Mouse (Mus musculus) mature B cell (primary cell): ENCODE measurements around the gene Ly6g6f.
"Not testable (repeated sequence)": the region's sequence is repeated elsewhere in the genome, so short reads cannot be mapped to it uniquely, and the experiment has no call there.

Experiments
- in situ Hi-C: fragments of 300-500 bp; cut with MboI; formaldehyde crosslinking; loops from 2 replicates; pipeline ENCODE4 v1.14.3; 2019

The Ly6g6f gene

DNA sequence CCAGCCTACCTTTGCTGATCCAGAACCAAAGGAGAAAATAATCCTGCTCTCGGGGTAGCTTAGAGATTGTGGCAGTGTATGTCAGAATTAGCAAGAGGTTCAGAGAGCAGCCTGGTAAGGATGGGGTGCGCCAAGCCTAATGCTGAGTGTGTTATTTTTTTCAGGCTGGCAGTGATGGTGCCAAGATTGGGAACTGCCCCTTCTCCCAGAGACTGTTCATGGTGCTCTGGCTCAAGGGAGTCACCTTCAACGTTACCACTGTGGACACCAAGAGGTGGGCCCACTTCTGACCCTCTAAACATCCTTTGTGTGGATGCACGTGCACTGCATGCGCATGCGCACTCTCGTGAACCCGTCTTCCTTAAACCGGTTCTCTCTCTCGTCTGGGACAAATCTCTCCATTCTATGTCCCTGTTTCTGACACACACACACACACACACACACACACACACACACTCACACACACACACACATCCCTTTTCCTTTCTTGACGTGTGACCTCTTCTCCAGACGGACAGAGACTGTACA is 33.1 kb downstream of the Ly6g6f start:
- in situ Hi-C loops, result loop anchor here (10.0 kb wide), 1 partner anchor 48 kb away; the partner anchor contains the start of gene Vars

DNA sequence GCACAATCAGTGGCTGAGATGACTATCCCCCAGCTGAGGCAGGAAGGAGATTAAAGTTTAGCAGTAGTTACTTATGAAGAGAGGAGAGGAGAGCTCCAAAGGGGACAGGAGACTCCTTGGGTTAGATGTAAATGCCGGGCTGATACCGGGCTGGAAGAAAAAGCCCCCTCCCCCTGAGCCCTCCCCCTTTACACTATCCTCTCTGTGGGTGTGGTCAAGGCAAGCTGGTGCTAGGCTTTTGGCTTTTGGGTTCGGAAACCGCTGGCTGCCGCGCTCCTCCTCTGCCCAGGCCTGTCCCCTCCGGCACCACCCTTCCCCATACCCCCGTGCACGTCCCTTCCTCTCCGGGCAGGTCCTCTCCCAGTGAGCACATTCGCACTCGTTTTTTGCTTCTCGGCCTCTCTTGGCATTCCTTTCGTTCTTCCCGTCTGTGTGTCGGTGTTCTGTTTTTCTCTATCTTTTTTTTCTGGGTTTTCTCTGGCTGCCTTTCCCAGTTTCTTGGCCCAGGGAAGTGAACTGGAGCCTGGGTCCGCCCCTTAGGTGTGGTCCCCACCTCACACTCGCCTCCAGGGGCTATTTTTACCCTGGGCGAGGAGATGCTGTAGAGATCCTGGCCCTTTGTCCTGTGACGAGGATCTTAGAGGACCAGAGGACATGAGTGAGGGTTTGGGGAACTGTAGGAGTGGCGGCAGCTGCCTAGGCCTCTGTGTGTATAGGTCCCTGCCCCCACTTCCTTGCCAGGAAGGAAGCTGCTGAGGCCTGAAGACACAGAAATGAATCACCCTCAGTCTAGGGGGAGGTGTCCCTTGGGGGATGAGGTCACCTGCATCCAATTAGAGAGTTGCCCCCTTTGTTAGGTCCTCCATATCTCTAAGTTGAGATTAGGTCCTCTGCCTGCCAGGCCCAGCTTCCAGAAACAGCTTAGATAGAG is 34.0 kb downstream of the Ly6g6f start:
- in situ Hi-C loops, result loop anchor here (10.0 kb wide), 1 partner anchor 47 kb away; the partner anchor contains the start of gene Vars

DNA sequence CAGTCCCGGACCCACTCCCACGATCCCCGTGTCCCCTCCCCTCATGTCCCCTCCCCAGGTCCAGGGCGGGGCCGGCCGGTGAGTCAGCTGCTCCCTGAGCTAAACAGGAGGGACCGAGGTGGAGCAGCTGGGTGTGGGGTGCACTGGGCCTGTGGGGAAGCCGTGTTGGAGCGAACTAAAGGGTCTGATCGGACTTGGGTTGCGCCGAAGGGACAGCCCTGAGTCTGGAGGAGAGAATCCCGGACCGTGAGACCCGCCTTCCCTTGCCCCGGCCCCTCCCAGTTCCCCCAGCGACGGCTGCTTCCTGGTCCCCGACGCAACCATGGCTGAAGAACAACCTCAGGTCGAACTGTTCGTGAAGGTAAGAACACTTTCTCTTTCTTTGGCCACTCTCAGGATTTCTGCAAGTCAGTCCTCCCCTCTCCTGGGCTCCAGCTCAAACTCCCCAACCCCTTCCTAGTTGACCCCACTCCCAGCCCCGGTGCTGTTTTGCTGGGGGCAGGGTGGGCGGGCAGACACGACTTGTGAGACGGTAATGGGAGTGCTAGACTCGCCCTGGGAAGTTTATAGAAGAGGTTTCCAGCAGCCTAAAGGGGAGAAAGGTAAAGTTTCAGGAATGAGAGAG is 35.2 kb downstream of the Ly6g6f start:
- in situ Hi-C loops, result loop anchor here (10.0 kb wide), 1 partner anchor 45 kb away; the partner anchor contains the start of gene Vars

DNA sequence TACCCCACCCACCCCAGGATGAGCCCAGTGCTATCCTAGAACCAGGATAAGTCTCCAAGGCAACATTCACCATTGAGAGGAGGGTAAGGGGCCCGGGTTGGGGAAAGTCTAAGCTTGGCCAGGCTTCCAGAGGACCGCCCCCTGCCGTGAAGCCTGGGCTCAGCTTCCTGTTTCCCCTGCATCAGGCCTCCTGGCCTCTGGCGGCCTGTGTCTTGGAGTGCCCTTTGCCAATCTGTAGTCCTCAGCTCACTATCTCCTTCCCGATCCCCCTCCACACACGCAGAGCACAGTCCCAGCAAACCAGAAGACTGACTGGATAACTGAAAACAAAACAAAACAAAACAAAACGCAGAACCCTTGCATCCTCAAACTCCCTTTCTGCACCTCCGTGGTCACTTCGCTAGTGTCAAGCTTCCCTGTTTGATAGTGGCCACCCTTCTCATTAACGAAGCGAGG is 35.8 kb downstream of the Ly6g6f start, which contains the start of gene Clic1:
Gene Clic1 (plus strand): TSS at position 406 of the 456 bp plus-strand sequence.
- in situ Hi-C loops, result loop anchor here (10.0 kb wide), 1 partner anchor 45 kb away; the partner anchor contains the start of gene Vars

DNA sequence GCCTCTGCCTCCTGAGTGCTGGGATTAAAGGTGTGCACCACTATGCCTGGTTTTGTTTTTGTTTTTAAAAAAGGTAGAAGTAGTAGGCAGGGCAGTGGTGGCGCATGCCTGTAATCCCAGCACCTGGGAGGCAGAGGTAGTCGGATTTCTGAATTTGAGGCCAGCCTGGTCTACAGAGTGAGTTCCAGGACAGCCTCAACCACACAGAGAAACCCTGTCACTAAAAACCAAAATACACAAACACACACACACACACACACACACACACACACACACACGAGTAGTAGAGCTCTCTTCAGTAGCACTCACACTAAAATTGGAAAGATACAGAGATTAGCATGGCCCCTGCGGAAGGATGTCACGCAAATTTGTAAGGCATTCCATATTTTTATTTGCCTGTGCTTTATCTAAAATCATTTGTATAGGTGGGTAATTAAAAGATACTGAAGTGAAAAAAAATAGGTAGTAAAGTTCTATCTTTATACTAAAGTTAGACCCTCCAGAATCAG is 36.4 kb downstream of the Ly6g6f start:
- in situ Hi-C loops, result no loop called here

DNA sequence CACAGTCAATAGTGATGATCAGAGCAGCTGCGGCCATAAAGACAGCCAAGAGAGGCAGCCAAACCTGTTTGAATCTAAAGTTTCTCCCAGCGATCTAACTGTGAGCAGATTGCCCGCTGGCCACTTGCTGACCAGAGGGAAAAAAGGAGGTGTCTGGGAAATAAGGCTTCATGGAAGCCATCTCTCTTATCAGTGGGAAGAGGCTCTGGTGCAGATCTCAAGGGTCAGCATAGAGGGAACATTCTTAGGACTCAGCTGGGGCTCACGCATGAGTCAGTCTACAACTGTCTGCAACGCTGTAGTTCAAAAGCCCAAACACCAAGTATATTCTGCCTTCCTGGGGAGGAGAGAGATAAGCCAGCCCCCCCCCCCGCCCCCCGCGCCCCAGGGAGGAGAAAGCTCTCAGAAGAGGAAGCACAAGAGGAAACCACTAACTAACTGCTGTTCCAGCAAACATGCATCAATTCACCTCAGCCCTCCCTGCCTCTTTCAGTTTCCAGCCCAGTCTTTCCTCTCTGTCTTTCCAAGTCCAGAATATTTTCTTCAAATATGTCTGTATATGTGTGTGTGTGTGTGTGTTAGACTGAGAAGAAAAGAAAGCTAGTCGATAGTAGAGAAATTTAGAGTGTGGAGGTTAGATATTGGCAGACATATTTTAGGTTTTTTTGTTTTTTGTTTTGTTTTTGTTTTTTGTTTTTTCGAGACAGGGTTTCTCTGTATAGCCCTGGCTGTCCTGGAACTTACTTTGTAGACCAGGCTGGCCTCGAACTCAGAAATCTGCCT is 37.1 kb downstream of the Ly6g6f start:
- in situ Hi-C loops, result no loop called here

DNA sequence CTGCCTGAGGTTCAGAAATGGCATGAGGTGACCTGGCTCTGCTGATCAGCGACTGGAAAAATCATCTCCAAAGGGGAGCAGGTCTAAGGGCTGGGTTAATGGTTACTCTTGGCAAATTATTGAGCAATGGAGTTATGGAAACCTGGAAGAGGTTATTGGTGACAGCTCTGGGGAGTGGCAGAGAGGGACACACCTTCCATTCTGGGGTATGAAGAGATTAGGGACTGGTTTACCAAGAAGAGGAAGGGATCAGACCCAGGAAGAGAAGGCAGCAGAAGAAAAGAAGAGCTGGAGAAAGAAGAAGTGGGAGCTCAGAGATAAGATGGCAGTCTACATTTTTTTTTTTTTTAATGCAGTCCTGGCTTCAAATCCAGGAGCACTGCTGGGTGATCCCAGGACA is 37.7 kb downstream of the Ly6g6f start:
- in situ Hi-C loops, result no loop called here

DNA sequence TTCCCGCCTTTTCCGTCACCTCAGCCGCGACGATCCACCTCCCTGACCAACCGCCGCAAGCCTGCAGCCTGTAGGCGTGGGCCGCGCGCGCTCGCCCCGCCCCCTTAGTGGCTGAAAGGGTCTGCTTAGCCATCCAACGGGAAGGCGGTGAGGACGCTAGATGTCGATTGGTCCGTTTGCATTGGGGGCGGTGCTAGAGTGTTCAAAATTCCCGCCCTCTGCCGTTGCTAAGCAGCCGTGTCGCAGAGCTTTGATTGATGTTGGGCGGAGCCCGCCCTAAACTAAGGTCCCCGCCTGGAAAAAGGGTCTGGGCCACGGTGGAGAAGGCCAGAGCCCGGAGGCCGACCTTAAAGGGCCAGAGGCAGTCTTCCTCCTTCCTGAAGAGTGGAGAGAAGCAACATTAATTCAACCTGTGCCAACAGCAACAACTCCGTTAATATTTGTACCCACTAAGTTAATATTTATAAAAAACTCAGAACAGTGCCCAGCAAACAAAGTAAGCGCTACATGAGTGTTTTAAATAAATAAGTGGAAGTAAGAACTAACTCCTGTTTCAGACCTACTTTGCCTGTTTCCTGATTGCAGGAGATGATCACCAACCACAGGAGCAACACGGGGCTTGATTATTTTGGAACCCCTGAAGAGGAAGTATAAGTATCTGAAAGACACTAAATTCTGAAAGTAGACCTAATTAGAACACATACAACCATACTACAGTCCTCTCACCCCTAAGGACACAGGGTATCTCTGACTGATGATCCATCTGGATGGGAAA is 38.5 kb downstream of the Ly6g6f start, which contains the start of gene Msh5:
Gene Msh5 (minus strand): TSS at position 65 of the 775 bp plus-strand sequence.
- in situ Hi-C loops, result no loop called here

DNA sequence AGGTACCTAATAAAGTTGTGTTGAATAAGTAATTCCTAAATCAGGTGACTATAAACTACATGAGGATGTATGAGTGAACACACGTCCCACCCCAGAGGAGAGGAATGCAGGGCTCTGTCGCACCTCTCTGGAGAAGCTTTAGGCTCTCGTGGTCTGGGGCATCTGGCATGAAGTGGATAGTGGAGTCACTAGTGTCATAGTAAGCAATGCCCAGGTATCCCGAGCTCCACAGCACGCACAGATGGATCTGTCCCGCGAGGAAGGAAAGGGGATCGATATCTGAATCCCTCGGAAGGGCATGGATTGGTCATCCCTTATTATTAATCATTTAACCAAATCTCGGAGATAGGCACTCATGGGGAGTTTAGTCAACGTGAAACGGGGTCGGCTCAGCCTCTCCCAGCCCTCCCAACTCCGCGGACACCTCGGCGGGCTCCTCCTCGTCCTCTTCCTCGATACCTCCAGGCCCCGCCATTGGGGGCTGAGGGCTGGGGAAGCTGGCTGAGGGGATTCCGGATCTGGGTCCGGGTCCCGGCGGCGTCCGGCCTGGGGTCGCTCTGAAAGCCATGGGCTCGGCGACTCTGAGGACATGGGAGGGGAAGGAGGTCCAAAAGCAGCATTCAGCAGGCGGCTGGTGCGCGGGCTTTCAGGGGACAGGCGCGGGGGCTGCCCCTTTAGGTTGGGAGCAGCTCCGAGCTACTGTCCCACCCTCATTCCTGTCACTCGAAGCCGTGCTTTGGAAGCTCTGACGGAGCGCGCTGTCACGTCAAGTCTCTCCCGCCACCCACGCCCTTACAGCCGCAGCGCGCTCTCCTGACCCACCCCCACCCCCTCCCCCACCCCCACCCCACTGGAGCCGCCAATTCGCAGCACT is 39.4 kb downstream of the Ly6g6f start:
- in situ Hi-C loops, result no loop called here

DNA sequence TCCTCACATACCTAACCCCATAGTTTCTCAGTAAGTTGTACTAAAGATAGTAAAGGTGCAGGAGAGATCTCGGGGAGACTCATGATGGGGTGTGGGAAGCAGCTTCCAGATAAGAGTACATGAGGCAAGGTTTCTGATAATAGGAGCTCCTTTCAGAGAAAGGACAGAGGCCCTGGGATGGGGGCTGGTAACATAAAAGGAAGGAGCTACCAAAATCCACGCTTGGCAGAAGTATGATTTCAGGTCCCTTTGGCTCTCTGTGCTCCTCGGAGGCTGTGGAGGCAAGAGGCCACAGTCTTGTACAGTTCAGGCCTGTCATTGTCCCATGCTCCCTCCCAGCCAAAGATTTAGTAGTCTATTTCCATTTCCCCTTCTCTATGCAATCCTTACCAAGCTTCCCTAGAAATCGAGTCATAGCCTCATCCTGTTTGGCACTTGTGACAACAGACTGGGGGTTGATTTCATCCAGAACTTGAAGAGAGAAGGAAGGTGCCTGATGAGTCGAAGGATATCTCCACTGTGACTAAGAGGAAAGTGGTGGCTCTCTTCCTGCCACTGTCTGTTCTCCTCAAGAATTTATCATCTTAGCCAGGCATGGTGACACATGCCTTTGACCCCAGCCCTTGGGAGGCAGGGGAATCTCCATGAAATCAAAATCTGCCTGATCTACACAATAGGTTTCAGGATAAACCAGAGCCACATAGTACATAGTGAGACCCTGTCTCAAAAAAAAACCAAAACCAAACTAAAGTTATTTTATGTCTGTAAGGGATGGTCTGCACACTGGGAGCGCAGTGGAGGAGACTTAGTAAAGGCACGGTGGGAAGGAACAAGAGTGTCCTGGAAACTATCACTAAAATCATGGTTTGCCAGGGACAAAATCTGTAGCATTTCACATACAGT is 40.3 kb downstream of the Ly6g6f start:
- in situ Hi-C loops, result no loop called here

DNA sequence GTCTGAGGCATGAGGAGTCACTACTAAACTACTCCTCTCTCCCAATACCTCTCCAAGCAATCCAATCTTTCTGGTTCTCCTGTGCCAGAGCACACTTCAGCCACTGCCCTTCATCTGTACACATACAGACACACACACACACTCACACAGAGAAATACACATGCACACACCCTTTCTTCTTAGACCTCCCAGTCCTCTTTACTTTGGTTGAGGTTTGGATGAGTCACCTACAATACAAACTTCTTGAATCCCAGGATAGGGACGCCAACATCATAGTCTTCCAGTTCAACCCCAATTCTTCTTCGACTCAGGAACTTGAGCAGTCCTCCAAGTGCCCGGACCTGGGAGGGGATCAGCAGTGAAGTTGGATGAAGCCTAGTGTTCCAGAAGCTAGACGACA is 41.6 kb downstream of the Ly6g6f start:
- in situ Hi-C loops, result no loop called here

DNA sequence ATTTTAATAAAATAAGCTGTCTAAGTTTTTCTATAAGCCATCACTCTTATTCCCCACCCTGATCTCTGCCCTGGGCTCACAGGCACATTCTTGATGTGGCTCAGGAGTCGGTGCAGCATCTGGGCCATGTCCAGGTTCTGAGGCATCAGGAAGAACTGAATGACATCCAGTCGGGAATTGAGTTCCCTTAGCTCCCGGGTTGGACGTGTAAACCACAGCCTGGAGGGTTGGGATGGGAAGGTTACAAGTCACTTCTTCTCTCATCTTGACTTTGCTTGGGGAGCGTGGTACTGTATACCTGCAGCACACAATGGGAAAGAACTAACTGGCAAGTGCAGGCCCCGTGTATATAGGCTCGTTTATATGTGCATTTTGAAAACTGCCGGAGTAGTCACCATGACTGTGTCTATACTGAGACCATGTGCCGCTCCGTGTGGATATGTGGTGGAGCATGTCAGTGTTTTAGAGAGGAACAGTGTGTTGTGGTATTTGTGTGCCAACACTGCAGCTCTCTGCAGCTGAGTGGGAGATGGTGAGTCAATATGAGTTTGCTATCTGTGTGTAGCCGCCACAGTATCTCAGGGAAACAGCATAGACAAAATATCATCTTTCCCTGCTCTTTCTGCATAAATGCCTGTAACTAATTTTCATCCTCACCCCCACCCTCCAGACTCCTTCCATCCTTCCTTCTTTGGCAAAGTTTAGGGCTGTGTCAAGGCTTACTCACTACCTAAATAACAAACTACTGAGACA is 46.1 kb downstream of the Ly6g6f start:
- in situ Hi-C loops, result no loop called here

DNA sequence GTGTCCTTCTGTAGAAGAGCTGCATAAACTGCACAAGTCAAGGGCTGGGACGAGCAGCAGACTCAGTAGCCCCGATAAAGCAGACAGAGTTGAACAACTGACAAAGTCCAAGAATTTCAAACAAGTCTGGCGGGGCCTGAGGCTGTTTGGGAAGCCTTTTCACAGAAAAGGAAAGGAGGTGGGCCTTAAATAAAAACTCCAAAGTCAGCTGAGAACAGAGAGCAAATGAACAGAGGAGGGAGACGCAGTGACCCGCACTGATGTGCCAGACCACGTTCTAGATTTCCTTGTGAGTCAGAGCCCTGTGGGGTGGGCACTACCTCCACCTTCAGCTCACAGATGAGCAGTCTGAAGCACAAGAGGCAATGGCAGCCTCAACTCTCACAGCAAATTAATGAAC is 50.5 kb downstream of the Ly6g6f start:
- in situ Hi-C loops, result no loop called here

DNA sequence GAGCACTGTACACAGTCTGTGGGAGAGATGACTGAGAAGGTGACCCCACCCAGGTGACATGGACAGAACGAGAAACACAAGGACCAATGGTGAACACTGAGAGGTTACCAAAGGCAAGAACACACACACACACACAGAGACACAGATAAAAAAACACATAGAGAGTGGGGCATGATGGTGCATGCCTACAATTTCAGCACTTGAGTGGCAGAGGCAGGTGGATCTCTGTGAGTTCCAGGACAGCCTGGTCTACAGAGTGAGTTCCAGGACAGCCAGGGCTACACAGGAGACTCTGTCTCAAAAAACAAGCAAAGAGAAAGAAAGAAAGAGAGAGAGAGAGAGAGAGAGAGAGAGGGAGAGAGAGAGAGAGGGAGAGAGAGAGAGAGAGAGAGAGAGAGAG is 51.7 kb downstream of the Ly6g6f start:
- in situ Hi-C loops, result not testable (repeated sequence)

DNA sequence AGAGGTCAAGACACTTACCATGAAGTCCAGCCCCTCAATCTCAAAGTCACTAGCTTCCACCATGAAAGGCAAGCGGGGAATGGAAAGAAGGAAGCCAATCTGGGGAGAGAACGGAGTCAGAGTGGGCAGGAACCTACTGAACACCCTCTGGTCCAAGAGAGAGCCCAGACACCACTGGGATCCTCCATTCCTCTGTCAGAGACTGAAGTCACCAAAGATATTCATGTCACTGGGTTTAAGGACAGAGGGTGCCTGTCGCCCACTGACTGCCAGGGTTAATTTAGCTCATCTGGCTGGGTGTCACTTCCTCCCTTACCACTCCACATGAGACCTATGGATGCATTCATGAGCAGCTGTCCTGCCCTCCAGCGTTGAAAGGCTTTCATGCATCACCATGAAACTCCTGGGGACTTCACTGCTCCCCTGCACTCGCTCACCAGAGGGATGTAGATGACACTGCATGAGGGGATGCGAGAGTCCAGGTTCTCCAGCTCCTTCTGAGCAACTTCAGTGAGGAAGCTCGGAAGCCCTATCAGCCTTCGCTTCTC is 53.0 kb downstream of the Ly6g6f start:
- in situ Hi-C loops, result no loop called here

DNA sequence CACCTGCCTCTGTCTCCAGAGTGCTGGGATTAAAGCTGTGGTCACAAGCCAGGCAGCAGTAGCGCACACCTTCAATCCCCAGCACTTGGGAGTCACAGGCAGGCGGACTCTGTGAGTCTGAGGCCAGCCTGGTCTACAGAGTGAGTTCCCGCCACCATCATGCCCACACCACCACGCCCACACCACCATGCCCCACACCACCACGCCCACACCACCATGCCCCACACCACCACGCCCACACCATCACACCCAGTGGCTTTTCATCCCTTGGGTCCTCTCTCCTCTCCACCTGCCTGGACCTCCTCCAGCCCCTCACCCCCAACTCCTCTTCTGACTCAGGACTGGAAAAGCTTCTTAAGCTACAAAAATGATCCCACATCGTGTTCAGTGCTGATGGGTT is 53.5 kb downstream of the Ly6g6f start:
- in situ Hi-C loops, result no loop called here

DNA sequence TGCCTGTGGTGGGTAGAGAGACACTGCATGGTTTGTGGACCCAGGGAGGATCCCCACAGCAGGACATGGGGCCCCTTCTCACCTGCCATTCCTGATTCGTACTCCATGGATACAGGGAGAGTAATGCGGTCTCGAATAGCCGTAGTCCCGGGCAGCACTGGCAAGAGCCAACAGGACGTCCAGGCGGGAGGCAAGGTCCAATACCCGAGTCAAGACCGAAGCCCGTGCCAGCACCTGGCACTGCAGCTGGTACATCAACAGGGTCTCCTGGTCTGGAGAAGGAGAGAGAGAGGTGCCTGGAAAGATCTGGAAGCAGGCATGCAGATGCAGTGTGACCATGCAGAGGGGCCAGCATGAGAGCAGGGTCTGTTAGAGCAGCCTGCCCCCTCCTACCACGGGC is 54.1 kb downstream of the Ly6g6f start:
- in situ Hi-C loops, result no loop called here
